Mouse (Mus musculus) myocyte (in vitro differentiated cells): ENCODE measurements around the gene Agbl1. TPM values are rescaled to one million over a fixed set of nuclear protein-coding genes. Genes with fewer than 3 reads are reported as not detected.

Source experiments
- H3K27me3 ChIP-seq: one replicate; pipeline ENCODE4 v1.6.1; 2011; ENCODE audit not compliant: control insufficient read depth, insufficient read depth, insufficient read length
- H3K36me3 ChIP-seq: one replicate; pipeline ENCODE4 v1.6.1; 2011; ENCODE audit not compliant: control insufficient read depth, insufficient read depth
- H3K4me2 ChIP-seq: one replicate; pipeline ENCODE4 v1.6.1; 2011; ENCODE audit warnings: low read depth, control low read depth
- H3K4me3 ChIP-seq: one replicate; pipeline ENCODE4 v1.5.1; 2011; ENCODE audit warnings: mild to moderate bottlenecking, control low read depth, moderate library complexity
- H3K79me2 ChIP-seq: one replicate; pipeline ENCODE4 v1.6.1; 2011; ENCODE audit not compliant: control insufficient read depth, insufficient read depth
- H3ac ChIP-seq: one replicate; pipeline ENCODE4 v1.6.1; 2011; ENCODE audit not compliant: control insufficient read depth, insufficient read length
- CEBPB ChIP-seq: IDR thresholded peaks from 2 replicates; pipeline ENCODE4 v1.6.1; 2011; ENCODE audit warnings: mild to moderate bottlenecking, moderate library complexity; ENCODE audit not compliant: poor library complexity, insufficient read depth, severe bottlenecking
- E2F4 ChIP-seq: IDR thresholded peaks from one replicate; pipeline ENCODE4 v1.6.1; 2011; ENCODE audit warnings: mild to moderate bottlenecking, control low read depth, moderate library complexity; ENCODE audit not compliant: insufficient read depth
- MAX ChIP-seq: IDR thresholded peaks from one replicate; pipeline ENCODE4 v1.6.1; 2011; ENCODE audit warnings: low read depth, mild to moderate bottlenecking, control low read depth
- MYOD1 ChIP-seq, 3 experiments: IDR thresholded peaks; one replicate each; pipeline ENCODE4 v1.6.1; 2011; ENCODE audit warnings: control low read depth in 2 of 3, low read depth in 2 of 3, mild to moderate bottlenecking in 2 of 3, moderate library complexity in 1 of 3; ENCODE audit not compliant: insufficient read length in 2 of 3, control insufficient read depth in 1 of 3
- MYOG ChIP-seq, 3 experiments: IDR thresholded peaks; one replicate each; pipeline ENCODE4 v1.6.1; 2011; ENCODE audit warnings: control low read depth in 2 of 3, low read depth in 2 of 3, mild to moderate bottlenecking in 2 of 3; ENCODE audit not compliant: insufficient read length in 2 of 3, control insufficient read depth in 1 of 3, insufficient read depth in 1 of 3
- POLR2A ChIP-seq: IDR thresholded peaks from one replicate; pipeline ENCODE4 v1.6.1; 2011; ENCODE audit warnings: low read depth, mild to moderate bottlenecking, control low read depth, moderate library complexity; ENCODE audit not compliant: insufficient read length
- POLR2AphosphoS2 ChIP-seq: IDR thresholded peaks from one replicate; pipeline ENCODE4 v1.6.1; 2011; ENCODE audit warnings: low read depth, control low read depth; ENCODE audit not compliant: insufficient read length
- REST ChIP-seq: IDR thresholded peaks from one replicate; pipeline ENCODE4 v1.6.1; 2011; ENCODE audit warnings: mild to moderate bottlenecking, control low read depth, moderate library complexity; ENCODE audit not compliant: insufficient read depth, insufficient read length
- SRF ChIP-seq: IDR thresholded peaks from one replicate; pipeline ENCODE4 v1.6.1; 2011; ENCODE audit warnings: low read depth; ENCODE audit not compliant: control insufficient read depth, insufficient read length
- TCF12 ChIP-seq: IDR thresholded peaks from one replicate; pipeline ENCODE4 v1.6.1; 2011; ENCODE audit warnings: mild to moderate bottlenecking, control low read depth; ENCODE audit not compliant: poor library complexity, insufficient read depth, severe bottlenecking
- TCF3 ChIP-seq: IDR thresholded peaks from one replicate; pipeline ENCODE4 v1.6.1; 2011; ENCODE audit warnings: low read depth, control low read depth; ENCODE audit not compliant: insufficient read length
- USF1 ChIP-seq: IDR thresholded peaks from one replicate; pipeline ENCODE4 v1.6.1; 2011; ENCODE audit warnings: low read depth, mild to moderate bottlenecking, control low read depth, moderate library complexity
- polyA plus RNA-seq: library from polyadenylated mRNA; unstranded; fragments of >200 nt; fragmentation: generic; extraction: Trizol; gene quantifications from one replicate; pipeline ENCODE4 v1.2.1, GENCODE M21; 2012; ENCODE audit warnings: missing spikeins

Gene Agbl1
- polyA plus RNA-seq, 1 experiment: not detected

GRCm38 (mm10) chr7:76411933-76412587, 182.4 kb downstream of the Agbl1 start:
- H3K79me2 ChIP-seq: no peaks in the 10 kb centered on the region
- TF ChIP-seq MYOD1 (IDR thresholded peaks at IDR 0.05; ENCODE audit: control insufficient read depth in 1 of 3, insufficient read length in 2 of 3, low read depth in 2 of 3) (no peak), MYOG (IDR thresholded peaks at IDR 0.05; ENCODE audit: control insufficient read depth in 1 of 3, insufficient read depth in 1 of 3, insufficient read length in 2 of 3, low read depth in 2 of 3) (no peak), TCF3 (no peak), POLR2AphosphoS2 (no peak), USF1 (no peak), REST (no peak), CEBPB (no peak), SRF (no peak)
- H3K36me3 ChIP-seq: no peaks in the 10 kb centered on the region
- no peak overlapping the region for H3ac ChIP-seq
- no peaks in the 10 kb centered on the region for H3K27me3 ChIP-seq
- no peak overlapping the region for H3K4me2 ChIP-seq
- H3K4me3 ChIP-seq: no peak overlapping the region

GRCm38 (mm10) chr7:76416084-76416597, 186.5 kb downstream of the Agbl1 start:
- TF ChIP-seq TCF12: no peak
- TF ChIP-seq TCF3: no peak
- no peak for TF ChIP-seq POLR2AphosphoS2
- no peak for TF ChIP-seq SRF
- no peak for TF ChIP-seq POLR2A
- no peak for TF ChIP-seq USF1
- TF ChIP-seq CEBPB: no peak
- no peak for TF ChIP-seq REST
- no peak overlapping the region for H3K4me3 ChIP-seq
- H3K36me3 ChIP-seq: no peaks in the 10 kb centered on the region
- H3K27me3 ChIP-seq: no peaks in the 10 kb centered on the region
- no peaks in the 10 kb centered on the region for H3K79me2 ChIP-seq
- no peak overlapping the region for H3K4me2 ChIP-seq
- H3ac ChIP-seq: no peak overlapping the region

- Histone ChIP-seq H3K4me2 (no peak overlapping the region), H3K27me3 (no peaks in the 10 kb centered on the region)
- TF ChIP-seq MAX (no peak), USF1 (no peak), POLR2AphosphoS2 (no peak), TCF3 (no peak), POLR2A (no peak), MYOD1 (IDR thresholded peaks at IDR 0.05; ENCODE audit: control insufficient read depth in 1 of 3, insufficient read length in 2 of 3, low read depth in 2 of 3) (no peak)
Observed at GRCm38 (mm10) chr7:76438581-76438980, 208.9 kb downstream of the Agbl1 start.

GRCm38 (mm10) chr7:76438988-76439387, 209.3 kb downstream of the Agbl1 start:
- Histone ChIP-seq H3K79me2 (no peaks in the 10 kb centered on the region), H3K36me3 (no peaks in the 10 kb centered on the region), H3ac (no peak overlapping the region), H3K27me3 (no peaks in the 10 kb centered on the region), H3K4me2 (no peak overlapping the region), H3K4me3 (no peak overlapping the region)
- TF ChIP-seq MAX: no peak
- no peak for TF ChIP-seq E2F4

More at GRCm38 (mm10) chr7:76438581-76438980, 208.9 kb downstream of the Agbl1 start:
- H3K36me3 ChIP-seq: no peaks in the 10 kb centered on the region
- no peaks in the 10 kb centered on the region for H3K79me2 ChIP-seq
- H3K4me3 ChIP-seq: no peak overlapping the region
- no peak overlapping the region for H3ac ChIP-seq

GRCm38 (mm10) chr7:76462361-76463001, 232.8 kb downstream of the Agbl1 start:
- Histone ChIP-seq H3K4me2 (no peak overlapping the region), H3K27me3 (no peaks in the 10 kb centered on the region), H3K36me3 (no peaks in the 10 kb centered on the region), H3K4me3 (no peak overlapping the region), H3K79me2 (no peaks in the 10 kb centered on the region), H3ac (no peak overlapping the region)
- TF ChIP-seq CEBPB: no peak
- TF ChIP-seq MAX: no peak
- TF ChIP-seq POLR2AphosphoS2: no peak
- TF ChIP-seq USF1: no peak
- TF ChIP-seq TCF12: no peak
- TF ChIP-seq REST: no peak
- TF ChIP-seq POLR2A: no peak
- TF ChIP-seq SRF: no peak
- TF ChIP-seq MYOD1 (IDR thresholded peaks at IDR 0.05; ENCODE audit: control insufficient read depth in 1 of 3, insufficient read length in 2 of 3, low read depth in 2 of 3): no peak
- TF ChIP-seq TCF3: no peak
